Mouse (Mus musculus): ENCODE measurements around the gene Cnpy4. TPM values are rescaled to one million over a fixed set of nuclear protein-coding genes. Genes with fewer than 3 reads are reported as not detected.
A peak's percentile ranks its signal among the peaks of the same experiment; 100 is the strongest.

The Cnpy4 gene
- total and polyA plus RNA-seq, 3 experiments = 7.8 to 12.1 TPM; not detected in 1

DNA sequence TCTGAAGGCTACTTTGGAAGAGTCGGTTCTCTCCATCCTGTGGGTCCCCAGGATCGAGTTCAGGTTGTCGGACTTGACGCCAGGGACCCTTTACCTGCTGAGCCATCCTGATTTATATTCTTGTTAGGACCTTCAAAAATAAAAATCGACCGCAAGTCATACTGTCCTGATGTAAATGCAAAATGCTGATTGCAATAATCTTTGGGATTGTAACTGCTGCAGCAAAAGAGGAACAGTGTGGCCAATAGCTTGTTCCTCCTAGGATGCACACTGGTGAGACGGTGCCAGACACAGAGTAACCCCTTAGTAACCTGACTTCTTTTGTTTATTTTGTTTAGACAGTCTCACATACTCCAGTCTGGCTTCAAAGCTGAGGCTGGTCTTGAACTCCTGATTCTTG, 8.2 kb downstream of the Cnpy4 start (continued):
- TF ChIP-seq CTCF (IDR thresholded peaks at IDR 0.05 in 2 of 3, conservative IDR thresholded peaks at IDR 0.05 in 1 of 3; ENCODE audit: control insufficient read depth in 1 of 3, insufficient read depth in 1 of 3, low read depth in 2 of 3, low read length in 3 of 3, poor library complexity in 1 of 3, severe bottlenecking in 1 of 3) = no peak

GRCm38 (mm10) chr5:138199576-138199975, 12.3 kb downstream of the Cnpy4 start:
- TF ChIP-seq CHD2 (IDR thresholded peaks at IDR 0.05; ENCODE audit: low read length) = no peak
- TF ChIP-seq NRF1 (IDR thresholded peaks at IDR 0.05; ENCODE audit: insufficient read depth, low read depth, low read length, poor library complexity, severe bottlenecking) = no peak
- TF ChIP-seq SMC3 (IDR thresholded peaks at IDR 0.05; ENCODE audit: low read depth, low read length) = peak; percentile 56
- peak; percentile 18; the same call in 1 of the 2 replicates for TF ChIP-seq ZC3H11A (IDR thresholded peaks at IDR 0.05; ENCODE audit: low read depth, low read length)
- peak; percentile 44 for TF ChIP-seq RAD21 (IDR thresholded peaks at IDR 0.05; ENCODE audit: low read depth, low read length)
- peak in 2 of 3 experiments; percentile 43 to 59; a peak in 5 of 6 replicates for TF ChIP-seq CTCF (IDR thresholded peaks at IDR 0.05 in 2 of 3, conservative IDR thresholded peaks at IDR 0.05 in 1 of 3; ENCODE audit: control insufficient read depth in 1 of 3, insufficient read depth in 1 of 3, low read depth in 2 of 3, low read length in 3 of 3, poor library complexity in 1 of 3, severe bottlenecking in 1 of 3)
- no peak for TF ChIP-seq NELFE (IDR thresholded peaks at IDR 0.05; ENCODE audit: low read depth, low read length)
- no peak for TF ChIP-seq E2F4 (IDR thresholded peaks at IDR 0.05; ENCODE audit: borderline replicate concordance, low read depth, low read length)
- no peaks in the 10 kb centered on the region for H3K9me3 ChIP-seq (replicated peaks; ENCODE audit: insufficient read depth, low read length)
- H3K4me3 ChIP-seq (ENCODE audit: control insufficient read depth in 1 of 2, insufficient read depth in 1 of 2, low read depth in 2 of 2, low read length in 2 of 2) = no peak overlapping the region
- DNase-seq (ENCODE audit: low read depth, low spot score) = peak; percentile 32
- H3K36me3 ChIP-seq (ENCODE audit: control insufficient read depth in 1 of 2, insufficient read depth in 2 of 2, low read length in 2 of 2) = no peaks in the 10 kb centered on the region; a peak in 1 of 4 replicates
- no peak overlapping the region for H3K9ac ChIP-seq (ENCODE audit: control insufficient read depth, low read depth, low read length, poor library complexity, severe bottlenecking)
- peaks cover 2% of the 10 kb centered on the region; the same call in 1 of the 2 replicates for H3K79me2 ChIP-seq (ENCODE audit: control insufficient read depth, insufficient read depth, low read length, poor library complexity)
- H3K27ac ChIP-seq (ENCODE audit: control insufficient read depth, low read depth, low read length) = no peak overlapping the region
- H3K4me1 ChIP-seq (ENCODE audit: control insufficient read depth in 1 of 2, insufficient read depth in 2 of 2, low read length in 2 of 2) = no peaks in the 10 kb centered on the region; a peak in 1 of 4 replicates
- no peaks in the 10 kb centered on the region for H3K27me3 ChIP-seq (ENCODE audit: control insufficient read depth in 1 of 2, insufficient read depth in 2 of 2, low read length in 2 of 2)

- no peaks in the 10 kb centered on the region for H3K4me1 ChIP-seq (ENCODE audit: control insufficient read depth in 1 of 2, insufficient read depth in 2 of 2, low read length in 2 of 2)
- H3K27ac ChIP-seq (ENCODE audit: control insufficient read depth, low read depth, low read length) = no peak overlapping the region
- no peak overlapping the region for H3K9ac ChIP-seq (ENCODE audit: control insufficient read depth, low read depth, low read length, poor library complexity, severe bottlenecking)
- TF ChIP-seq GATA1 (IDR thresholded peaks at IDR 0.05; ENCODE audit: low read depth, low read length) = no peak
- TF ChIP-seq UBTF (IDR thresholded peaks at IDR 0.05; ENCODE audit: borderline replicate concordance, insufficient read depth, low read depth, low read length) = no peak
- no peak for TF ChIP-seq RCOR1 (IDR thresholded peaks at IDR 0.05; ENCODE audit: low read depth, low read length)
- TF ChIP-seq ETS1 (IDR thresholded peaks at IDR 0.05; ENCODE audit: low read depth, low read length) = no peak
- TF ChIP-seq POLR2AphosphoS2 (IDR thresholded peaks at IDR 0.05; ENCODE audit: low read length) = no peak
- TF ChIP-seq CTCF (IDR thresholded peaks at IDR 0.05 in 2 of 3, conservative IDR thresholded peaks at IDR 0.05 in 1 of 3; ENCODE audit: control insufficient read depth in 1 of 3, insufficient read depth in 1 of 3, low read depth in 2 of 3, low read length in 3 of 3, poor library complexity in 1 of 3, severe bottlenecking in 1 of 3) = no peak
- no peak for TF ChIP-seq USF1 (IDR thresholded peaks at IDR 0.05; ENCODE audit: low read depth, low read length)
- no peak for DNase-seq (ENCODE audit: low read depth, low spot score)
- no peaks in the 10 kb centered on the region for H3K79me2 ChIP-seq (ENCODE audit: control insufficient read depth, insufficient read depth, low read length, poor library complexity)
- no peaks in the 10 kb centered on the region for H3K27me3 ChIP-seq (ENCODE audit: control insufficient read depth in 1 of 2, insufficient read depth in 2 of 2, low read length in 2 of 2)
- no peaks in the 10 kb centered on the region for H3K9me3 ChIP-seq (replicated peaks; ENCODE audit: insufficient read depth, low read length)
- no peak overlapping the region for H3K4me3 ChIP-seq (ENCODE audit: control insufficient read depth in 1 of 2, insufficient read depth in 1 of 2, low read depth in 2 of 2, low read length in 2 of 2)
- H3K36me3 ChIP-seq (ENCODE audit: control insufficient read depth in 1 of 2, insufficient read depth in 2 of 2, low read length in 2 of 2) = no peaks in the 10 kb centered on the region; a peak in 1 of 4 replicates
Observed at GRCm38 (mm10) chr5:138202086-138202485, 14.8 kb downstream of the Cnpy4 start.

Measured in MEL (cell line).